Mouse (Mus musculus): ENCODE measurements at regions not wholly inside any gene's neighbourhood (a gene's known extent, or its start where the extent isn't known, plus 50 kb on each side); places are given as distances from the start of the nearest gene placed in this dataset.
"Not testable (repeated sequence)": the region's sequence is repeated elsewhere in the genome, so short reads cannot be mapped to it uniquely, and the experiment has no call there.

GRCm38 (mm10) chr1:117051311-117051710 is 248.5 kb downstream of the Gm19965 start:
- H3K36me3 ChIP-seq (ENCODE audit: control insufficient read depth, insufficient read depth, low read length); H3K27me3 ChIP-seq (replicated peaks; ENCODE audit: control insufficient read depth, insufficient read depth, low read length); H3K9ac ChIP-seq (ENCODE audit: low read length); ATAC-seq; H3K4me3 ChIP-seq (ENCODE audit: low read depth, low read length); H3K4me1 ChIP-seq (ENCODE audit: control insufficient read depth, insufficient read depth, low read length); H3K27ac ChIP-seq (ENCODE audit: low read depth, low read length); DNase-seq (ENCODE audit: low spot score); H3K4me2 ChIP-seq (ENCODE audit: low read length); H3K9me3 ChIP-seq (replicated peaks; ENCODE audit: control insufficient read depth, low read length): not testable (repeated sequence)
- WGBS: 81% methylated on average over 3 of the region's 3 CpGs

- Histone ChIP-seq H3K4me2 (ENCODE audit: low read length) (no peak overlapping the region), H3K36me3 (ENCODE audit: control insufficient read depth, insufficient read depth, low read length) (no peaks in the 10 kb centered on the region), H3K4me1 (ENCODE audit: control insufficient read depth, insufficient read depth, low read length) (no peaks in the 10 kb centered on the region), H3K9me3 (replicated peaks; ENCODE audit: control insufficient read depth, low read length) (no peaks in the 10 kb centered on the region), H3K27ac (ENCODE audit: low read depth, low read length) (no peak overlapping the region), H3K4me3 (ENCODE audit: low read depth, low read length) (no peak overlapping the region), H3K27me3 (replicated peaks; ENCODE audit: control insufficient read depth, insufficient read depth, low read length) (no peaks in the 10 kb centered on the region), H3K9ac (ENCODE audit: low read length) (no peak overlapping the region)
- 81% methylated on average over 4 of the region's 4 CpGs for WGBS
- DNase-seq (ENCODE audit: low spot score): peak; percentile 19
- no peak for ATAC-seq
Observed at GRCm38 (mm10) chr1:117067151-117067819, 264.5 kb downstream of the Gm19965 start.

DNA sequence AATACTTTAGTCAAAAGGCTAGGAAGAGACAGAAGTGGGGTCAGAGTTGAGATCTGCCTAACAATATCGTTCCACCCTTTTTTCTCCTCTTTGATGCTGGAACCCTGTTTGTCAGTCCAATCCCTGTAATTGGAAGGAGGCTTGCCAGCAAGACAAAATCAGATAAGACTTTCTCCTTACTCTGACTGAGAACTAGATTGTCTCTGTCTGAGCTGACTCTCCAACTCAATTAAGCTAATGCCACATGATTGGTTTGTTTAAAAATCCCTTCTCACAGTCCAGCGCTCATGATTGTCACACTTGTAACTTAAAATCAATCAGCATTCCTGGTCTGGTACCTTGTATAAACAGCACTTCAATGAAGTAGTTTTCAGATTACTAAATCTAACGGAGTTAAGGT is 284.4 kb downstream of the Gm19965 start:
- Histone ChIP-seq H3K9me3 (replicated peaks; ENCODE audit: control insufficient read depth, low read length) (no peaks in the 10 kb centered on the region), H3K4me3 (ENCODE audit: low read depth, low read length) (no peak overlapping the region), H3K4me2 (ENCODE audit: low read length) (no peak overlapping the region), H3K27me3 (replicated peaks; ENCODE audit: control insufficient read depth, insufficient read depth, low read length) (no peaks in the 10 kb centered on the region), H3K9ac (ENCODE audit: low read length) (no peak overlapping the region), H3K36me3 (ENCODE audit: control insufficient read depth, insufficient read depth, low read length) (no peaks in the 10 kb centered on the region), H3K27ac (ENCODE audit: low read depth, low read length) (no peak overlapping the region), H3K4me1 (ENCODE audit: control insufficient read depth, insufficient read depth, low read length) (no peaks in the 10 kb centered on the region)
- DNase-seq (ENCODE audit: low spot score) (no peak), ATAC-seq (no peak)
- 12% methylated on average over 3 of the region's 3 CpGs for WGBS

- ATAC-seq: no peak
- 77% methylated on average over 2 of the region's 2 CpGs for WGBS
- no peaks in the 10 kb centered on the region for H3K27me3 ChIP-seq (replicated peaks; ENCODE audit: control insufficient read depth, insufficient read depth, low read length)
- no peak overlapping the region for H3K9ac ChIP-seq (ENCODE audit: low read length)
- H3K9me3 ChIP-seq (replicated peaks; ENCODE audit: control insufficient read depth, low read length): no peaks in the 10 kb centered on the region
- no peaks in the 10 kb centered on the region for H3K4me1 ChIP-seq (ENCODE audit: control insufficient read depth, insufficient read depth, low read length)
- H3K4me2 ChIP-seq (ENCODE audit: low read length): no peak overlapping the region
- H3K27ac ChIP-seq (ENCODE audit: low read depth, low read length): no peak overlapping the region
- DNase-seq (ENCODE audit: low spot score): no peak
- no peak overlapping the region for H3K4me3 ChIP-seq (ENCODE audit: low read depth, low read length)
- H3K36me3 ChIP-seq (ENCODE audit: control insufficient read depth, insufficient read depth, low read length): no peaks in the 10 kb centered on the region
Observed at GRCm38 (mm10) chr1:117111496-117111895, 308.7 kb downstream of the Gm19965 start.

DNA sequence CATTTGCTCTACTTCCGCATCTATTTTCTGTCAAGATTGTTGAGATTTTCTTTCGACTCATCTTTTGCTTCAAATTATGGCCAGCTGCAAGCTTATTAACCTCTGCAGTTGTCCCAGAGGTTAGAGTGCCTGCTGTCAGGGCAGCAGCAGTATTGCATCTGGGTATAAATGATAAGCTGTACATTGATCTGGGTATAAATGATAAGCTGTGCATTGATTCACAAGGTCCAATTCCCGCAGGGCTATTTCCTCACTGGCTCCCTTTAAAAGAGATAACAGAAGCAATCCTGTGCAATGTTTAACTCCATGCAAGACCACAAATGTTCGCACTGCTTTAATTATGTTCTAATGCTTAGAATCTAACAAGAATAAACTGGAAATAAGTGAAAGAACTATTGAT is 311.1 kb downstream of the Gm19965 start:
- H3K27ac ChIP-seq (ENCODE audit: low read depth, low read length): no peak overlapping the region
- H3K9ac ChIP-seq (ENCODE audit: low read length): no peak overlapping the region
- no peaks in the 10 kb centered on the region for H3K36me3 ChIP-seq (ENCODE audit: control insufficient read depth, insufficient read depth, low read length)
- 92% methylated on average over 4 of the region's 4 CpGs for WGBS
- no peaks in the 10 kb centered on the region for H3K9me3 ChIP-seq (replicated peaks; ENCODE audit: control insufficient read depth, low read length)
- no peak overlapping the region for H3K4me3 ChIP-seq (ENCODE audit: low read depth, low read length)
- ATAC-seq (no peak), DNase-seq (ENCODE audit: low spot score) (no peak)
- H3K4me1 ChIP-seq (ENCODE audit: control insufficient read depth, insufficient read depth, low read length): no peaks in the 10 kb centered on the region
- no peak overlapping the region for H3K4me2 ChIP-seq (ENCODE audit: low read length)
- no peaks in the 10 kb centered on the region for H3K27me3 ChIP-seq (replicated peaks; ENCODE audit: control insufficient read depth, insufficient read depth, low read length)

GRCm38 (mm10) chr1:117122965-117123364 is 320.2 kb downstream of the Gm19965 start:
- WGBS: 49% methylated on average over 2 of the region's 2 CpGs
- no peaks in the 10 kb centered on the region for H3K27me3 ChIP-seq (replicated peaks; ENCODE audit: control insufficient read depth, insufficient read depth, low read length)
- H3K4me2 ChIP-seq (ENCODE audit: low read length): no peak overlapping the region
- H3K4me3 ChIP-seq (ENCODE audit: low read depth, low read length): no peak overlapping the region
- ATAC-seq: no peak
- H3K9ac ChIP-seq (ENCODE audit: low read length): no peak overlapping the region
- H3K4me1 ChIP-seq (ENCODE audit: control insufficient read depth, insufficient read depth, low read length): no peaks in the 10 kb centered on the region
- H3K27ac ChIP-seq (ENCODE audit: low read depth, low read length): no peak overlapping the region
- H3K36me3 ChIP-seq (ENCODE audit: control insufficient read depth, insufficient read depth, low read length): no peaks in the 10 kb centered on the region
- H3K9me3 ChIP-seq (replicated peaks; ENCODE audit: control insufficient read depth, low read length): no peaks in the 10 kb centered on the region
- peak; percentile 19 for DNase-seq (ENCODE audit: low spot score)
